Mouse (Mus musculus) E14TG2a.4 (cell line): ENCODE measurements around the gene Syt1.

Experiments
- CTCF ChIP-seq: conservative IDR thresholded peaks from 2 replicates; pipeline ENCODE4 v1.5.1; 2014; ENCODE audit warnings: low read length
- POU5F1 ChIP-seq: IDR thresholded peaks from 2 replicates; pipeline ENCODE4 v1.6.1; 2014; ENCODE audit warnings: low read length, borderline replicate concordance

GRCm38 (mm10) chr10:108798826-108799225, 212.0 kb downstream of the Syt1 start:
- TF ChIP-seq POU5F1 (no peak), CTCF (no peak)
